Mouse (Mus musculus): Measurements from ENCODE around the gene Heca.
"Not testable (repeated sequence)": the region's sequence is repeated elsewhere in the genome, so short reads cannot be mapped to it uniquely, and the experiment has no call there.

The Heca gene

GRCm38 (mm10) chr10:17878002-17878919 lies 69.6 kb downstream of the Heca start:
- no peak for DNase-seq

- peak; percentile 57 to 64 for DNase-seq
Observed at GRCm38 (mm10) chr10:17869822-17870662, 77.8 kb downstream of the Heca start.

GRCm38 (mm10) chr10:17860701-17861480 lies 87.0 kb downstream of the Heca start:
- no peak for DNase-seq

- DNase-seq = no peak
Observed at GRCm38 (mm10) chr10:17857647-17858261, 90.1 kb downstream of the Heca start.

GRCm38 (mm10) chr10:17844781-17845537 lies 102.9 kb downstream of the Heca start:
- DNase-seq = no peak

- DNase-seq = no peak
Observed at GRCm38 (mm10) chr10:17842030-17842429, 105.8 kb downstream of the Heca start.

GRCm38 (mm10) chr10:17836275-17836674 lies 111.6 kb downstream of the Heca start:
- DNase-seq = no peak

- DNase-seq = no peak
Observed at GRCm38 (mm10) chr10:17835031-17835430, 112.8 kb downstream of the Heca start.

GRCm38 (mm10) chr10:17831041-17831440 lies 116.8 kb downstream of the Heca start:
- no peak for DNase-seq

- no peak for DNase-seq
Observed at GRCm38 (mm10) chr10:17829205-17829604, 118.7 kb downstream of the Heca start.

- DNase-seq = no peak
Observed at GRCm38 (mm10) chr10:17827391-17827790, 120.5 kb downstream of the Heca start.

- DNase-seq = not testable (repeated sequence)
Observed at GRCm38 (mm10) chr10:17820422-17820821, 127.4 kb downstream of the Heca start.

Measured in lung, postnatal 4 days (tissue).